Mouse (Mus musculus) right cerebral cortex, postnatal 10 days (tissue): ENCODE data around the gene Copa.

ENCODE experiments used
- DNase-seq, 2 experiments: peaks; one replicate each; pipeline ENCODE4 v3.0.0; 2021; ENCODE audit warnings: low spot score in 2 of 2

Copa gene

DNA sequence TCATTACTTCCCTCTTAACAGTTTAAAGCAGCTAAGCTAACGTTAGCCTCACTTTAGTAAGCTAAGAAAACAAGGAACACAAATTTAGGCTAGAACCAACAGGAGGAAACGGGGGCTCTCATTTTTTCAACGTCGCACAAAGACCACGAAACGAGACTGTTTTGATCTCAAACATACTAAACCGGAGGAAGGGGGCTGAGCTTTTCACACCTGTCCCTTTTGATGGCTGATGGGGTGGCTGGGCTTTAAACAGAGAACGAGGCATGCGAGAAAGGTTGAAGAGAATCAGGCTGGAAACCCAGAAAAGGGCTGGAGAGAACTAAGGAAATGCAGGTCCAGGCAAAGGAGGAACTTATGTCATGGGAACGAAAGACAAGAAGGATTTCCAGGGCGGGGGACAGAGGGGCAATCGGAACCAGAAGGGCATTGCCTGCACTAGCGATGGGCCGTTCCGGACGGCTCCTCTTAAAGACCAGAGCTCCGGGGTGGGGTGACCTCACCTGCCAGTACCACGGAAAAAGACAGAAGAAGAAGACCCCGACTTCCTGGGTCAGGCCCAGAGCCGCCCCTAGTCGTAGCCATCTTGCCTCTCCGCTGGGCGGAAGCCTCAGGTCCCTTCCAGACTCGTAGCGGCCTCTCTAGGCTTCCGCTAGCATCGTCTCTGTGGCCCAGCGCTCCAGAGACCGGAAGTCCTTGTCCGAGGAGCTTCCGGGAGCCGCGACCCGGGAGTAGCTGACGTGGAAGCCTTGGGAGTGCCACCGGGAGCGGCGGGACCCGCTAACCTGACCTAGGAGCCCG is at the start of gene Copa, which contains the start of gene Ncstn:
Gene Copa (plus strand): TSS at position 429 of the 798 bp plus-strand sequence.
Gene Ncstn (minus strand): TSS at position 695 of the 798 bp plus-strand sequence.
- peak; percentile 94 to 96 for DNase-seq

DNA sequence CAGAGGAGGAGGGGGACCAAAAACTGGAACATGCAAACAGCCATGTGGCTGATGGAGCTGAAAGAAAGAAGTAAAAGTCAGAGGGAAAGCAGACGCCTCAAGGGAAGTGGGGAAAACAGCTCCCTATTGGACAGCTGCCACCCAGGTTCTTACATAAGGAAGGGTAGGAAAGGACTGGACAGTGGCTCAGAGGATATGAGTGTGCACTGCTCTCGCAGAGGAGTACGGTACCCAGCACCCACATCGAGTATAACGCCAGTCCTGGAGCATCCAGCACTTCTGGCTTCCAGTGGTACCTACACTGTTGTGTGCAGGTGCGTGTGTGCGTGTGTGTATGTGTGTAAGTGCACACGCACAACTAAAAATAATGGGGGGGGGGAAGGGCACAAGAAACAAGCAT is 35.9 kb upstream of the Copa start:
- peak in 1 of 2 experiments; percentile 35 for DNase-seq

DNA sequence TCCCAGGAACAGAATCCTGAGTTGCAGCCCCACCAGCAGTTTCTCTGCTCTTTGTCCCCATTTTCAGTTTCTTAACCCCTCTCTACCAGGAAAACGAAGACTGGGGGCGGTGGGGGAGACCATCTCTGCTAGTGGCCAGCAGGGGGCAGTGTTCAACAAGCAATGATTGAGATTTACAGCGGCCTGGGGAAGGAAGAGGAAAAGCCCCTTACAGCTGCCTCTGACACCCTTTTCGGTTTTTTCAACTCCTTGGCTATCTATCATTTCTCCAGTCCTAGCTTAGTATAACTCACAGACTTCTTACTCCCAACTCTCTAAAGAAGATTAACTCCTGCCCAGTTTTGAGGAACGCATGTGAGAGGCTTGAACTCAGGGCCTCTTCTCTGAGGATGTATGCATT is 35.4 kb upstream of the Copa start:
- DNase-seq, result peak; percentile 63 to 78

DNA sequence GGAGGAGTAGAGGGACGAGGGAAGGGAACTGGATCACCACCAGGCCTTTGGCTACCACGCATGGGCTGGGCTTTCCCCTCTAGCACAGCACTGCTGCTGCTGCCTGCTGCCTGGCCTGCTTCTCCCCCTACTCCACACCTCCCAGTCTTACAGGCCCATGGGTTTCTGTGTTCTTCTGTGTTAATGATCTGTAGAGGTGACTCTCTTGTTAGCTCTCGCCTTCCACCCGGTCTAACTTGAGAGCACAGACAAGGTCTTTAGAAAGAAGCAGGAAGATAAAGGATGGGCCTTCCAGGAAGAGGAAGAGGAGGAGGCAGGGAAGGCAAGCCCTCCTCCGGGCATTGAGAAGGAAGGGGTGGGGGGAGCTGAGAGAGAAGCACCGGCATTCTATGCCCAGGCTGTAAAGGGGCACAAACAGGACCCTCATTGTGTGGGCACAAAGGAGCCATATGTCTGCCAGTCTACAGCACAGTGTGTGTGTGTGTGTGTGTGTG is 34.0 kb upstream of the Copa start:
- peak in 1 of 2 experiments; percentile 26 for DNase-seq

DNA sequence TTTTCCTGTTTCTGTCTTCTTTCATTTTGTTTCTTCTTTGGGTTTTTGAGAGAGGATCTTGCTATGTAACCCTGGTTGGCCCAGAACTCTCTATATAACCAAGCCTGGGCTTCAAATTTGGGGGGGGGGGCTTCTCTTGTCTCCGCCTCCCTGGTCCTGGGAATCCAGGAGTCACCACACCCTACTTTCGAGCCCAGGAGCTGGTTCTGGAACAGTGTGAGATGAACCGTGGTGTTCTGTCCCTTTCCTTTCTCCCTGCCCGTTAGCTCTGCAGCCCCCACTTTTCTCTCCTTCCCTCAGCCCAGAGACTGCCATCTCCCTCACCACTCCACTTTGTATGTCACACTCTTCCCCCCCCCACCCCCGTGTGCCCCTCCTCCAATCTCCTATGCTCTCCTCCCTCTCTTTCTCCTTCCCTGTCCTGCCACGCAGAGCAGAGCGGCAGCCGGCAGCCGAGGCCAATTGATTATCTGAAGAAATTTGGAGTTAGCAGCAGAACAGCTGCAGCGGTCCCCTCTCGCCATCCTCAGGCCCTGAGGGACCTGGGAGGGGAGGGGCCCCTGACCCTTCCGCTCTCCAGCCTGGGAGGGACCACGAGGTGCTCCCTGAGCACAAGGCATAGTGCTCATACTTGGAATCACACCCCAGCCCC is 33.1 kb upstream of the Copa start:
- DNase-seq, result no peak

DNA sequence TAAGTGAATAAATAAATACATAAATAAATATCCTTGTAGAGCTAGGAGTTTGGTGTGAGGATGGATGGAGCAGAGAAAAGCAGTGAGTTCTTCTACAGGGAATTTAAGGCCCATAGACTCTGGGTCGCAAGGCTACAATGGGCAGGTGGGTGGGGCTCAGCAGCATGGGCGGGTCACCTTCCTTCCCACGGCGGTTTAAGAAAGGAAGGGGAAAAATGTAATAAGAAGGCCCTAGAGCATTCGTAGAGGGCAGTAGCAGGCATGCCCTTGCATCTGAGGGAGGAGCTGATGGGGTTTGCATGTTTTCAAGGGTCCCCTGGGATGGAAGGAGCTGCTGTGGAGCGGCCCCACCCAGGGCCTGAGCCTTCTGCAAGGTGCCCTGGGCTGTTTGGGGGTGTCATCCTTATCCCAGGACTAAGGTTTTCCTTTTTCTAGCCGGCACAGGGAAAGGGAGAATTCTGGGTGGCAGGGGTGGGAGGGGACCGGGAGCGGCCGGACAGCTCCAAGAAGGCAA is 29.5 kb upstream of the Copa start:
- no peak for DNase-seq

DNA sequence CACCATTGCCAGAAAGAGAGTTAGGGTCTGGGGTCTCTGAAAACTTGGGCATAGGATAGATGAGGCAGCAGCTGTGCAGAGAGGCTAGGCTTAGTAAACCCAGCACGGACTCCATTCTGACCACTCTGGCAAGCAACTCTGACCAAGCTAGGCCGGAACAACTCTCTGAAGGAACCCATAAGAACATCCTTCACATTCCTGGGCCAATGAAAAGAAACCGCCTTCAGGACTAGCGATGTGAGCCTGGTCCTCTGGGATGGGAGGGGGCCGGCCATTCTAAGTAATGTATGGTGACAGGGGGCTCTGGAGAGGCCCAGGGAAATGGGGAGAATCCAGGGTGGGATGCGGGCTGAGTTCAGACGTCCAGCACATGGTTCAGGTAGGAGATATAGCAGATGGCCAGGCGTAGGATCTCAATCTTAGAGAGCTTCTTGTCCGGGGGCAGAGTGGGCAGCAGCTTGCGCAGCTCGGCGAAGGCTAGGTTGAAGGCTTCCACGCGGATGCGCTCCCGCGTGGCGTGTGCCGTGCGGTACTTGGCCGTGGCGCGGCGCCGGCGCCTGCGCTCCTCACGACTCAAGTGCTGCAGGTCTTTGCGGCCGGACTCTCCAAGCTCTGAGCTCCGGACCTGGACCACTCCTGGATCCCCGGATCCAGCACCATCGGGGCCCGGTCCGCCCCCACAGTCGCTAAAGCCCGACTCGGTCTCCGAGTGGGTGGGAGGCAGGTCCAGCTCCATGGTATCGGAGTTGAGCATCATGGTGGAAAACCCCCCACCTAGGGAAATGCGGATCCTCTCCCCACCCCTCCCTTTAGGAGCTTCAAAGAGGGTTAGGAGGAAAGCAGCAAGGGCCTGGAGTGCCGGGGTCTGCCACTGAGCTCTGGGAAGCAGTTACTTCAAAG is 28.5 kb upstream of the Copa start:
- no peak for DNase-seq

DNA sequence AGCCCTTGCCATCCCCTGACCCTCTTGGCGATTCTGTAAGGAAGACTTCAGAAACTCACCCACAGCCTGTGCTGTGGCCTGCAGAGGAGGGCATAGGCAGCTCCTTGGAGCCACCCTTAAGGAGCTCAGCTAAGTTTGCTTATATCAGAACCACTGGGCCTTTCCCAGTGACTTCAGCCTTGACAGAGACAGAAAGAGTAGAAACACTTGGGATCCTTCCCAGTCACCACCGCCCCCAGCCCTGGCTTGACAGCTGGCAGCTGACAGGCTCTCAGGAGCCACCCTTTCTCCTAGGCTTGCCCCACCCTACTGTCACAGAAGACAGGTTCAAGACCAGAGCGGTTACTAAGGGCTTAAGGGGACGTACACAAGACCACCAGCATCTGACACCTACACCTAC is 26.1 kb upstream of the Copa start:
- DNase-seq, result no peak

DNA sequence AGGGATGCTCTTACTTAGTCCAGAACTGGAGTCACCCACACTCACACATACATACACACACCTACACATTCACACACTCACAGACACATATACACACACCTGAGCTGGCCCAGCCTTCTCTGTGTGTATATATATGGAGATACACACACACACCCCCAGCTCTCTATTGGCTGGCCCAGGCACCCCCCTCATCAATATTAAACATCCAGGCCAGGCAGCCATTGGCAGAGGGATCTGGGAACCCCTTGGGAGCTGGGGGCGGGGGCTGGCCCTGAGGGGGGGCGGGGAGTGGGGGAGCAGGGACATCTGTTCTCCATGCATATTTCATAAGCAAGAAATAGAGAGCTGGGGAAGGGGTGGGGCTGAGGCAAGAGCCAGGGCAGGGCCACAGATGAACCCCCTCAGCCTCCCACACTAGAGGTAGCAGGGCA is 24.8 kb upstream of the Copa start, which contains the start of gene Nhlh1:
Gene Nhlh1 (minus strand): TSS at position 83 of the 431 bp plus-strand sequence.
- DNase-seq, result no peak

DNA sequence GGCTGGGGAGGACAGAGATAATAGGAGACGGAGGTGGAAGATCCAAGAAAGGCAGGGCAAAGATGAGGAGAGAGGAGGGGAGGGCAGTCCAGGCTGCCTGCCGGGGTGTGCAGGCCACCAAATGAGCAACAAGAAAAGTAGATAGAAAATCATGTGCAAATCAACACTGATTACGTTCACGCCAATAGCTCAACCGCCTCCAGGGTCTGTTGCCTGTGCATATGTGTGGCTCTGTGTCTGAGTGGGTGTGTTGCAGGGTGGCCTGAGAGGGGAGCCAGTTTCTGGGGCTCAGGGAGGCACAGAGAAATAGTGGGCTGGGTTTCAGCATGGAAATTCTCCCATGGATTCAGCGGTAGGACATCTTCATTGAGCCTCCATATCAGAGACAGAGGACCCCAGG is 24.0 kb upstream of the Copa start:
- DNase-seq, result no peak

DNA sequence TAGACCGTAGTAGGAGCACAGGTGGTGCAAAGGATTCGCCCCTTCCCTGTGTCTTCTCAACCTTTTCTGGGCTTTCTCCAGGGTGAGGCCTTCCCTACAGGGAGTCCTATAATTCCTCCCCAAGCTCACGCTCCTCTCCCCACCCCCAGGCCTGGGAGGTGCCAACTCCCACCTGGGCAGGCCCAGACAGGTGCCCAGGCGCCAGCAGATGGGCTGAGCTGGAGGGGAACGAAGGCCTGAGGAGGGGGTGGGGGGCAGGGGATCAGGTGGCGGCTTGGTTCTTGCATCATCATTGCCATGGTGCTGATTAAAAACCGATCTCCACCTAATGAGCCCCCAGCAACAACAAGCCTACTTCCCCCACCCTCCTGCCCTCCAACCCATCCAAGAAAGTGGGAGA is 23.5 kb upstream of the Copa start:
- DNase-seq, result no peak

DNA sequence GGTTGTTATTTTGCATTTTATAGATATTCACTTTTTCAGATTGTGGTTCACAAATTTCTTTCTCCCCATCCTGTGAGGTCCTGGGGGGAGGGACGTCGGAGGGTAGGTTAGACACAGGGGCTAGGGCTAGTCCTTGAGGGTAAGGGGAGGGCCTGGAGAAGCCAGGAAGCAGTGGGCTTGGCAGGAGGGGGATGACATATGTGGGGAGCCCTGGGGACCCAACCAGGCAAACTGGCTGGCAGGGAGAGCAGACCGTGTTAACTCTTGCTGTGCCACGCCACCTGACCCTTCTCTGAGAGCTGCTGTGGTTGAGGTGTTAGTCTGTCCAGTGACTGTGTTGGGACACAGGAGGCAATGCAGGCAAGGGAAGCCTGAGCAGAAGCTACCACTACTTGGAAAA is 21.7 kb upstream of the Copa start:
- DNase-seq, result no peak

DNA sequence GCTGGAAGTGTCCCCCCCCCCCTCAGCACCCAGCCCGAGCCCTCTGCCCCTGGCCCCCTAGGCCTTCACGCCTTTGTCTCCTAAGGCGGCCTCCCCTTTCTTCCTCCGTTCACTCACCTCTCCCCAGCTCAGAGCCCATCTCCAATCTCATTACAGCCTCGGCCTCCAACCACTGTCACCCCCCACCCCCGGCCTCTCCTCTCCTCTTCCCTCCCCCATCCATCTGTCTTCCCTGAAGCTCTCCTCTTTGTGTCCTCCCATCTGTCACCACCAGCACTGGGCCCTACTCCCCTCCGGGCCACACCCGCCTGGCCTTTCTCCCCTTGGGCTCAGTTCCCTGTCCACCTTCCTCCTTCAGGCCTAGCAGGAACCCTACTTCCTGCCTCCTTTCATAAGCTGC is 21.1 kb upstream of the Copa start:
- DNase-seq, result no peak

DNA sequence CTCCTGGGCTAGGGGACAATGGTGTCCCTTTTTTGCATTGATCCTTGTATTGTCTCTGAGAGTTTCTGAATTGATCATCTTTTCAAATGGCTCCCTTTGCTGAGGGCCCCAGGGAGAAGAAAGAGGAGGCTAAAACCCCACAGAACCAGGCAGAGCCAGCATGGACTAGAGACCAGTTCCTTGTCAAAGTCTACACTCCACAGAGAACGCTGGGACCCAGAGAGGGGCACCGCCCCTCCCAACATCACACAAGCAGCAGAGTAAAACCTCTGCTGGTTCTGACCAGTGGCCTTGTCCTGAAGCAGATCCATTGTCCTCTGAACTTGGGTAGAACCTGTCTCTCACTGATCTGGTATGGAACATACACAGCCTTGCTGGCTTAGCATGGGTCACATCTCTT is 20.2 kb upstream of the Copa start:
- DNase-seq, result no peak

DNA sequence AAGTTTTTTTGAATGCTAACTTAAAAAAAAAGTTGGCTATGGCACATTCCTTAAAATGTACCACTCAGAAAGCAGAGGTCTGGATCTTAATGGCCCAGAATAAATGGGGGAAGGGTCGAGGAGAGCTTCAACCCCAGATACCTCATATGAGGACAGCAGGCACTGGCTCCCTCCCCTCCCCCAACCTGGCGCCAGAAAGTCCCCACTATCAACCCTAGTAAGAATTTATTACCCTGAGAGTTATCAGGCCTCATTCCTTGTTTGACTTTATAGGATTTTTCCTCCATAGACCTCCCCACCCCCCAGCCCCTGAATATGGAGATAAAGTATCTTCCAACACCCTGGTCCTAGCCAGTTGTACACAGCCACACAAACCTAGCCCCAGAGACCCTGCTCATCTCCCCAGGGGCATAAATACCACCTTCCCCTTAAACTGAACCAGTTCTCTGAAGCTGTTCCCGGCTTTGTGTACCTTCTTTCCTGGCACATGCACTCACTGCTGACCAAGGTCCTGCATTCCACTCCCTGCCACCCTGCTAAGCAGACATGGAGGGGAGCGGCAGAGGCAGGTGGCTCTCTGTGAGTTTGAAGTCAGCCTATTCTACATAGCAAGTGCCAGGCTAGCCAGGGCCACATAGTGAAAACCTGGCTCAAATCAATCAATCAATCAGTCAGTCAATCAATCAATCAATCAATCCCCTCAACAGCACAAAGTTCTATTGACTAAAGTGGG is 18.9 kb upstream of the Copa start:
- DNase-seq, result no peak

DNA sequence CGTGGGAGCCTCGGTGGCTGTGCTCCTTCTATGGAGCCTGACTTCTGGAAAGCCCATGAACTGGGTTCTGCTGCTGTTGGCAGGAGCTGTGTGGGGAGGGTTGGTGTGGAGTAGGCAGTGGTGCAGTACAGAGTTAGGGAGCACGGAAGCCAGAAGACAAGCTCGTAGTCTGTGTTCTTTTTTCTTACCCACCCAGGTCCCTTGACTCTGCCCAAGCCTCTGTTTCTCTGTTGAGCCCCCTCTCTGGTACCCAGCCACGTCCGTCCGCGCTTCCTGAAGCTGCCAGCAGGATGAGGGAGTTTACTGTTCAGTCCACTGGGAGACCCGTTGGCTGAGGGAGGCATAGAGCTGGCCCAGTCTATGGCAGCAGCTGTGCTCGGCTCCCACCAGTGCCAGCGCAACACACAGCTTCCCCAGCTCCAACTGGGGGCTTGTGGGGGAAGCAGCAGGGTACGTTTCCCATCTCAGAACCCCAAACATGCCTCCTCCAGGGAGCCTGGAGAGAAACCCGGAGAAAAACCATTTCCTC is 17.7 kb upstream of the Copa start:
- peak; percentile 66 to 70 for DNase-seq

DNA sequence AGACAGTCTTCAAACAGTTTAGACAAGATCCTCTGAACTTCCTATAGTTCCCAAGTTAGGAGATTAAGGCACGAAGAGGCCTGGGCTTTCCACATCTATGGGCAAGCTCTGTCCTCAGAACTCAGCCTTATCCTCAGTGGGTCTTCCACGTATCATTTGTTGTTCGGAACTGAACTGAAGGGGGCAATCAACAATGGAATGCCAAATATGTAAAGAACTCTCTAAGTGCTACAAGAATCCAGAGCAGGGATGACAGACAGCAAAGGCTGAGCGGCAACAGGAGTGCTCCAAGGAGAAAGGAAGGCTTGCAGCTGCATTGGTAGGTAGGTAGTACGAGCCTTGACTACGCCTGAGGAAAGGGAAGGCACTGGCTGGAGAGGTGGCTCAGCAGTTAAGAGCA is 12.1 kb upstream of the Copa start:
- DNase-seq, result no peak

DNA sequence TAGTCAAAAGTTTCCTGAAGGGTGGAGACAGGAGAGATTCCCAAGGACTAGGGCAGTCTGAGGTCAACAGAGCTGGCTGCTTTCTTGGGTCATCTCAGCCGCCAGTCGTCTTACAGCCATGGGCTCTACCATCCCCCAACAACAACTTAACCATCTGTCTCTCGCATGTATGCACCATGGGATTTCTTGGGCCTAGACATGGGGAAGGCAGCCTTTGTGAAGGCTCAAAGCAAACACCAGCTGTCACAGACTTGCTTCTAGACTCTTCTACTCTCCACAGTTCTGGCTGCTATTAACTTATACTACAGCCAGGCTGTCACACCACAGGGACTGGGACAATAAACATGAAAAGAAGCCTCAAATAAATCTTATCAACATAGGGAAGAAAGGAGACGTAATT is 10.8 kb upstream of the Copa start:
- peak in 1 of 2 experiments; percentile 49 for DNase-seq

DNA sequence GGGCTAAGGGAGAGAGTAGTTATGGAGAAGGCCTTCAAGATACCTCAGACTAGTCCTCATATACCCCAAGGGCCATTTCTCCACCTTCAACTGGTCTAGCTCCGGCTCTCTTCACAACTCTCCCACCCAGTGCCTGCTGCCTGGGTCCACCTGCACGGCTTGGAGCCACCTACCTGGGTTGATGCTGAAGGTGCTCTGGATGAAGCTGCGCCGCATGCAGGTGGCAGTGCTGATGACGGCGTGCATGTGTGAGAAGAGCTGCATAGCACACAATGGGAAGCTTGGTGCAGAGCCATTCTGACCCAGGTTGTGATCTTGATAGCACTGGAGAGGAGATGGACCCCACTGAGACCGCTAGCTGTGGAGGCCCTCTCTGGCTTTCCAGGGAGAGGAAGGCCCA is 9.7 kb upstream of the Copa start:
- no peak for DNase-seq

DNA sequence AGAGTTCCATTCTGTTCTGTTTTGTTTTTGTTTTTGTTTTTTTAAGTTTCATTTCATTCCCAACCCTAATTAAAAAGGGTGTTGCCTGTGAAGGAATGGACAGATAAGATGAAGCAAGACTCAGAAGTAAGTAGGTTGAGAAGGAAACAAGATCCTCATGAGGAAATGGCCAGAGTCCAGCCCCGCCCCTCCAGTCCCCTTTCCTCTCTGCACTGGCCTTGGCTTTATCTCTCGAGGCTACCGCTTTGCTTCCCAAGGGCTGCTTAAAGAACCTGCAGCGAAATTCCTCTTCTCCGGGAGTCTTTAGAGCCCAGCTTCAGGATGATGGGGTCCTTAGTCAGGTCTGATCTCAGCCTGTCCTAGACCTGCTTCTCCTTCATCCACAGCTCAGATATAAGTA is 4.3 kb upstream of the Copa start:
- DNase-seq, result no peak
